Mouse (Mus musculus) hindbrain, embryonic 11.5 days (tissue): ENCODE results near the gene 1700013G24Rik. TPM values are rescaled to one million over a fixed set of nuclear protein-coding genes. Genes with fewer than 3 reads are reported as not detected.

Source experiments
- ATAC-seq: fragments of 200-750 bp; cut with Nextera tagmentation; 2 replicates; pipeline ENCODE4 v1.8.0; 2017; ENCODE audit warnings: mild to moderate bottlenecking, moderate TSS enrichment, moderate library complexity; ENCODE audit not compliant: low FRiP score
- DNase-seq: peaks from one replicate; pipeline ENCODE4 v3.0.0-alpha.2; 2015; ENCODE audit warnings: low spot score
- H3K27ac ChIP-seq: fragments of 300-500 bp; sonication (generic); 2 replicates; pipeline ENCODE4 v1.5.1; 2014; ENCODE audit warnings: mild to moderate bottlenecking, low read depth, low read length
- H3K27me3 ChIP-seq: fragments of 300-500 bp; sonication (generic); 2 replicates; pipeline ENCODE4 v1.6.1; 2014; ENCODE audit warnings: mild to moderate bottlenecking, low read length, moderate library complexity, mixed read lengths; ENCODE audit not compliant: control insufficient read depth, insufficient read depth
- H3K36me3 ChIP-seq: fragments of 300-500 bp; sonication (generic); 2 replicates; pipeline ENCODE4 v1.6.1; 2014; ENCODE audit warnings: mild to moderate bottlenecking, low read length, moderate library complexity, mixed read lengths; ENCODE audit not compliant: control insufficient read depth, insufficient read depth
- H3K4me1 ChIP-seq: fragments of 300-500 bp; sonication (generic); replicated peaks from 2 replicates; pipeline ENCODE4 v1.6.1; 2014; ENCODE audit warnings: low read length, mixed read lengths; ENCODE audit not compliant: control insufficient read depth, insufficient read depth
- H3K4me2 ChIP-seq: fragments of 300-500 bp; sonication (generic); replicated peaks from 2 replicates; pipeline ENCODE4 v1.6.1; 2014; ENCODE audit warnings: mild to moderate bottlenecking, low read depth, low read length
- H3K4me3 ChIP-seq: fragments of 300-500 bp; sonication (generic); 2 replicates; pipeline ENCODE4 v1.5.1; 2014; ENCODE audit warnings: low read depth, low read length
- H3K9ac ChIP-seq: fragments of 300-500 bp; sonication (generic); 2 replicates; pipeline ENCODE4 v1.6.1; 2014; ENCODE audit warnings: low read depth, low read length
- H3K9me3 ChIP-seq: fragments of 300-500 bp; sonication (generic); 2 replicates; pipeline ENCODE4 v1.6.1; 2016; ENCODE audit warnings: low read length; ENCODE audit not compliant: control insufficient read depth
- whole genome bisulfite sequencing: fragments of 180-500 bp; shearing (Covaris S2); extraction: QIAGEN DNeasy Blood & Tissue Kit; methylation state at CpG from one replicate; pipeline ENCODE4 v1.1.7; 2014; 5-methylcytosine and 5-hydroxymethylcytosine counted together
- polyA plus RNA-seq: library from polyadenylated mRNA; unstranded; fragments of >200 nt; fragmentation: Nextera tagmentation; extraction: Ambion mirVana; gene quantifications from 2 replicates; pipeline ENCODE4 v1.2.1, GENCODE M21; 2014

Gene 1700013G24Rik
- polyA plus RNA-seq, 1 experiment from 2014 or later = not detected

- no peak for ATAC-seq
- no peak overlapping the region for H3K4me2 ChIP-seq
- H3K36me3 ChIP-seq = no peaks in the 10 kb centered on the region
- peaks cover 29% of the 10 kb centered on the region for H3K4me1 ChIP-seq
- H3K4me3 ChIP-seq = no peak overlapping the region
- no peaks in the 10 kb centered on the region for H3K27me3 ChIP-seq
- no peaks in the 10 kb centered on the region for H3K9me3 ChIP-seq
- DNase-seq = no peak
- H3K9ac ChIP-seq = no peak overlapping the region
- 0 out of 2 replicates have a peak overlapping the region, but pooled peaks have one; percentile 7 for H3K27ac ChIP-seq
- 55% methylated on average over 6 of the region's 6 CpGs for WGBS
These were observed 24.5 kb downstream of the 1700013G24Rik start for GRCm38 (mm10) chr4:137477611-137478010.

- ATAC-seq (no peak), DNase-seq (no peak)
- Histone ChIP-seq H3K27me3 (no peaks in the 10 kb centered on the region), H3K27ac (no peak overlapping the region), H3K4me2 (no peak overlapping the region), H3K4me1 (peaks cover 29% of the 10 kb centered on the region), H3K9ac (no peak overlapping the region), H3K36me3 (no peaks in the 10 kb centered on the region), H3K4me3 (no peak overlapping the region), H3K9me3 (no peaks in the 10 kb centered on the region)
- WGBS = 66% methylated on average over 5 of the region's 5 CpGs
These were observed 25.2 kb downstream of the 1700013G24Rik start for GRCm38 (mm10) chr4:137478306-137478705.

- no peak overlapping the region for H3K4me2 ChIP-seq
- no peak overlapping the region for H3K27ac ChIP-seq
- DNase-seq (peak; percentile 54), ATAC-seq (no peak)
- no peaks in the 10 kb centered on the region for H3K27me3 ChIP-seq
- no peak overlapping the region for H3K4me3 ChIP-seq
- H3K9ac ChIP-seq = no peak overlapping the region
- WGBS = 6% methylated on average over 6 of the region's 6 CpGs
- no peaks in the 10 kb centered on the region for H3K36me3 ChIP-seq
- H3K4me1 ChIP-seq = peaks cover 29% of the 10 kb centered on the region
- H3K9me3 ChIP-seq = no peaks in the 10 kb centered on the region
These were observed 26.7 kb downstream of the 1700013G24Rik start for GRCm38 (mm10) chr4:137479757-137480156.

- Histone ChIP-seq H3K4me3 (no peak overlapping the region), H3K27ac (no peak overlapping the region), H3K9ac (no peak overlapping the region), H3K36me3 (no peaks in the 10 kb centered on the region), H3K4me2 (no peak overlapping the region), H3K27me3 (no peaks in the 10 kb centered on the region), H3K4me1 (peaks cover 32% of the 10 kb centered on the region), H3K9me3 (no peaks in the 10 kb centered on the region)
- DNase-seq (peak; percentile 25), ATAC-seq (no peak)
- WGBS = 12% methylated on average over 19 of the region's 19 CpGs
These were observed 27.3 kb downstream of the 1700013G24Rik start for GRCm38 (mm10) chr4:137480191-137480992.

GRCm38 (mm10) chr4:137480993-137481340 is 27.9 kb downstream of the 1700013G24Rik start:
- no peaks in the 10 kb centered on the region for H3K9me3 ChIP-seq
- ATAC-seq = no peak
- no peaks in the 10 kb centered on the region for H3K27me3 ChIP-seq
- DNase-seq = no peak
- no peaks in the 10 kb centered on the region for H3K36me3 ChIP-seq
- no peak overlapping the region for H3K27ac ChIP-seq
- peaks cover 37% of the 10 kb centered on the region for H3K4me1 ChIP-seq
- H3K9ac ChIP-seq = no peak overlapping the region
- H3K4me2 ChIP-seq = no peak overlapping the region
- no peak overlapping the region for H3K4me3 ChIP-seq
- 19% methylated on average over 1 of the region's 1 CpGs for whole genome bisulfite sequencing

GRCm38 (mm10) chr4:137481381-137482030 is 28.4 kb downstream of the 1700013G24Rik start:
- H3K4me3 ChIP-seq = no peak overlapping the region
- no peak overlapping the region for H3K27ac ChIP-seq
- H3K4me2 ChIP-seq = no peak overlapping the region
- no peak overlapping the region for H3K9ac ChIP-seq
- no peaks in the 10 kb centered on the region for H3K9me3 ChIP-seq
- H3K4me1 ChIP-seq = peaks cover 38% of the 10 kb centered on the region
- H3K36me3 ChIP-seq = no peaks in the 10 kb centered on the region
- ATAC-seq = no peak
- H3K27me3 ChIP-seq = no peaks in the 10 kb centered on the region
- WGBS = 48% methylated on average over 13 of the region's 13 CpGs
- DNase-seq = no peak

- DNase-seq = no peak
- 83% methylated on average over 16 of the region's 16 CpGs for WGBS
- H3K9me3 ChIP-seq = no peaks in the 10 kb centered on the region
- ATAC-seq = no peak
- no peaks in the 10 kb centered on the region for H3K27me3 ChIP-seq
- H3K9ac ChIP-seq = no peak overlapping the region
- no peak overlapping the region for H3K4me2 ChIP-seq
- no peaks in the 10 kb centered on the region for H3K36me3 ChIP-seq
- H3K4me1 ChIP-seq = peaks cover 41% of the 10 kb centered on the region
- no peak overlapping the region for H3K27ac ChIP-seq
- no peak overlapping the region for H3K4me3 ChIP-seq
These were observed 30.8 kb downstream of the 1700013G24Rik start for GRCm38 (mm10) chr4:137483871-137484270.

GRCm38 (mm10) chr4:137484586-137484985 is 31.5 kb downstream of the 1700013G24Rik start:
- Histone ChIP-seq H3K4me3 (no peak overlapping the region), H3K36me3 (no peaks in the 10 kb centered on the region), H3K27me3 (no peaks in the 10 kb centered on the region), H3K9me3 (no peaks in the 10 kb centered on the region), H3K27ac (no peak overlapping the region), H3K4me1 (peaks cover 39% of the 10 kb centered on the region), H3K9ac (no peak overlapping the region), H3K4me2 (no peak overlapping the region)
- DNase-seq (no peak), ATAC-seq (no peak)
- 81% methylated on average over 7 of the region's 7 CpGs for WGBS
